Mouse (Mus musculus): ENCODE data around the gene Lgals8.
A peak's percentile ranks its signal among the peaks of the same experiment; 100 is the strongest.
"Not testable (repeated sequence)": the region's sequence is repeated elsewhere in the genome, so short reads cannot be mapped to it uniquely, and the experiment has no call there.

Gene Lgals8

GRCm38 (mm10) chr13:12464844-12465243 lies at the start of gene Lgals8:
TSS of gene Lgals8 (minus strand) at chr13:12464944.
- DNase-seq (ENCODE audit: low spot score in 2 of 2), result no peak

- DNase-seq (ENCODE audit: low spot score in 2 of 2), result no peak
Measured at GRCm38 (mm10) chr13:12511189-12511965, 46.6 kb upstream of the Lgals8 start.

- no peak for DNase-seq (ENCODE audit: low spot score in 2 of 2)
Measured at GRCm38 (mm10) chr13:12510032-12510431, 45.3 kb upstream of the Lgals8 start.

- no peak for DNase-seq (ENCODE audit: low spot score in 2 of 2)
Measured at GRCm38 (mm10) chr13:12507426-12507825, 42.7 kb upstream of the Lgals8 start.

GRCm38 (mm10) chr13:12505359-12505758 lies 40.6 kb upstream of the Lgals8 start:
- no peak for DNase-seq (ENCODE audit: low spot score in 2 of 2)

- no peak for DNase-seq (ENCODE audit: low spot score in 2 of 2)
Measured at GRCm38 (mm10) chr13:12503238-12503751, 38.6 kb upstream of the Lgals8 start.

- no peak for DNase-seq (ENCODE audit: low spot score in 2 of 2)
Measured at GRCm38 (mm10) chr13:12502665-12503237, 38.0 kb upstream of the Lgals8 start.

- no peak for DNase-seq (ENCODE audit: low spot score in 2 of 2)
Measured at GRCm38 (mm10) chr13:12499107-12499506, 34.4 kb upstream of the Lgals8 start.

- DNase-seq (ENCODE audit: low spot score in 2 of 2), result no peak
Measured at GRCm38 (mm10) chr13:12497809-12498208, 33.1 kb upstream of the Lgals8 start.

- DNase-seq (ENCODE audit: low spot score in 2 of 2), result no peak
Measured at GRCm38 (mm10) chr13:12494750-12495149, 30.0 kb upstream of the Lgals8 start.

GRCm38 (mm10) chr13:12492515-12492914 lies 27.8 kb upstream of the Lgals8 start:
- no peak for DNase-seq (ENCODE audit: low spot score in 2 of 2)

- no peak for DNase-seq (ENCODE audit: low spot score in 2 of 2)
Measured at GRCm38 (mm10) chr13:12485640-12486039, 20.9 kb upstream of the Lgals8 start.

- no peak for DNase-seq (ENCODE audit: low spot score in 2 of 2)
Measured at GRCm38 (mm10) chr13:12485197-12485596, 20.5 kb upstream of the Lgals8 start.

- DNase-seq (ENCODE audit: low spot score in 2 of 2), result no peak
Measured at GRCm38 (mm10) chr13:12479802-12480201, 15.1 kb upstream of the Lgals8 start.

- DNase-seq (ENCODE audit: low spot score in 2 of 2), result no peak
Measured at GRCm38 (mm10) chr13:12478301-12478700, 13.6 kb upstream of the Lgals8 start.

GRCm38 (mm10) chr13:12476886-12477285 lies 12.1 kb upstream of the Lgals8 start:
- no peak for DNase-seq (ENCODE audit: low spot score in 2 of 2)

GRCm38 (mm10) chr13:12475239-12475638 lies 10.5 kb upstream of the Lgals8 start:
- DNase-seq (ENCODE audit: low spot score in 2 of 2), result no peak

GRCm38 (mm10) chr13:12473724-12474378 lies 9.1 kb upstream of the Lgals8 start:
- peak; percentile 69 to 85 for DNase-seq (ENCODE audit: low spot score in 2 of 2)

GRCm38 (mm10) chr13:12468488-12468887 lies 3.7 kb upstream of the Lgals8 start:
- no peak for DNase-seq (ENCODE audit: low spot score in 2 of 2)

- DNase-seq (ENCODE audit: low spot score in 2 of 2), result not testable (repeated sequence)
Measured at GRCm38 (mm10) chr13:12464159-12464558, 585 bp downstream of the Lgals8 start.

GRCm38 (mm10) chr13:12462623-12463022 lies 2.1 kb downstream of the Lgals8 start:
- DNase-seq (ENCODE audit: low spot score in 2 of 2), result no peak

- no peak for DNase-seq (ENCODE audit: low spot score in 2 of 2)
Measured at GRCm38 (mm10) chr13:12461730-12462119, 3.0 kb downstream of the Lgals8 start.

Measured in right cerebral cortex, postnatal 10 days (tissue).